Mouse (Mus musculus): ENCODE results near the gene Igf2r. TPM values are rescaled to one million over a fixed set of nuclear protein-coding genes. Genes with fewer than 3 reads are reported as not detected.
A peak's percentile ranks its signal among the peaks of the same experiment; 100 is the strongest.

The Igf2r gene
- polyA plus RNA-seq, 1 experiment = not detected

DNA sequence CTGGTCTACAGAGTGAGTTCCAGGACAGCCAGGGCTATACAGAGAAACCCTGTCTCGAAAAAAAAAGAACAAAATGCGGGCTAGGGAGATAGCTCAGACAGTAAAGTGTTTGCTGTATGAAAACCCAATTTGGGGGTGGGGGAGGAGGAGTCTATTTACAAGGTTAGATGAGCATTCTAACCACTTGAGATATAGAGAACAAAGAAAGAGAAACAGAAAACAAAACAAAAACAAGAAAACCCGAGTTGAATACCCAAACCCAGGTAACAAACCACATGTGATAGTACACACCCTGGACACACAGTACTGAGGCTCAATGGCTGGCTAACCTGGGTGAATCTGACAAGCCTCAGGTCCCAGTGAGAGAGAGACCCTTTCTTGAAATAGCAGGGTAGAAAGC is 41.7 kb downstream of the Igf2r start:
- peaks cover 9% of the 10 kb centered on the region for H3K4me1 ChIP-seq (ENCODE audit: control insufficient read depth, insufficient read depth, low read length)
- WGBS = 84% methylated on average over 3 of the region's 3 CpGs
- no peak for TF ChIP-seq POLR2A (IDR thresholded peaks at IDR 0.05; ENCODE audit: insufficient read depth, low read depth, low read length)
- TF ChIP-seq CTCF (IDR thresholded peaks at IDR 0.05; ENCODE audit: insufficient read depth, low read depth, low read length) = no peak

DNA sequence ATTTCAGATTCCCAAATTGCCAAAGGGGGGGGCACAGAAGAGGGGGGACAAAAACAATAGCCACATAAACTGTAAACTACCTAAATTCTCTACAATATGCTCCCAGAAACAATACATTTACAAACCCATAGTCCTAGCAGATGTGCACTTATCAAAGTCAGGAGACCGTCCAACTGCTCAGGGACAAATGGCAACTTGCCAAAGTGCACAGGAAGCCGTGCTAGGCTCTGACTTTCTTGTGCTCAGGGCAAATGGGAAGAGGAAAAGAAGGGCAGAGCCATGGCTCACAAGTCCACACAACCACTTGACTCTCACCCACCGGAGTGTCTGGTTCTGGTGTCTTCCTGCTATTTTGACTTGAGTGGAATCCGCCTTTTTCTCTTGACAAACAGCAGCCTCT is 43.6 kb downstream of the Igf2r start:
- Histone ChIP-seq H3K27ac (ENCODE audit: insufficient read depth, low read depth, low read length) (no peak overlapping the region), H3K4me1 (ENCODE audit: control insufficient read depth, insufficient read depth, low read length) (peaks cover 9% of the 10 kb centered on the region), H3K4me3 (ENCODE audit: insufficient read depth, low read depth, low read length) (no peak overlapping the region)
- 51% methylated on average over 4 of the region's 4 CpGs for WGBS
- TF ChIP-seq POLR2A (IDR thresholded peaks at IDR 0.05; ENCODE audit: insufficient read depth, low read depth, low read length) = no peak
- no peak for TF ChIP-seq CTCF (IDR thresholded peaks at IDR 0.05; ENCODE audit: insufficient read depth, low read depth, low read length)

More for the DNA sequence above, 41.7 kb downstream of the Igf2r start:
- Histone ChIP-seq H3K4me3 (ENCODE audit: insufficient read depth, low read depth, low read length) (no peak overlapping the region), H3K27ac (ENCODE audit: insufficient read depth, low read depth, low read length) (no peak overlapping the region)

DNA sequence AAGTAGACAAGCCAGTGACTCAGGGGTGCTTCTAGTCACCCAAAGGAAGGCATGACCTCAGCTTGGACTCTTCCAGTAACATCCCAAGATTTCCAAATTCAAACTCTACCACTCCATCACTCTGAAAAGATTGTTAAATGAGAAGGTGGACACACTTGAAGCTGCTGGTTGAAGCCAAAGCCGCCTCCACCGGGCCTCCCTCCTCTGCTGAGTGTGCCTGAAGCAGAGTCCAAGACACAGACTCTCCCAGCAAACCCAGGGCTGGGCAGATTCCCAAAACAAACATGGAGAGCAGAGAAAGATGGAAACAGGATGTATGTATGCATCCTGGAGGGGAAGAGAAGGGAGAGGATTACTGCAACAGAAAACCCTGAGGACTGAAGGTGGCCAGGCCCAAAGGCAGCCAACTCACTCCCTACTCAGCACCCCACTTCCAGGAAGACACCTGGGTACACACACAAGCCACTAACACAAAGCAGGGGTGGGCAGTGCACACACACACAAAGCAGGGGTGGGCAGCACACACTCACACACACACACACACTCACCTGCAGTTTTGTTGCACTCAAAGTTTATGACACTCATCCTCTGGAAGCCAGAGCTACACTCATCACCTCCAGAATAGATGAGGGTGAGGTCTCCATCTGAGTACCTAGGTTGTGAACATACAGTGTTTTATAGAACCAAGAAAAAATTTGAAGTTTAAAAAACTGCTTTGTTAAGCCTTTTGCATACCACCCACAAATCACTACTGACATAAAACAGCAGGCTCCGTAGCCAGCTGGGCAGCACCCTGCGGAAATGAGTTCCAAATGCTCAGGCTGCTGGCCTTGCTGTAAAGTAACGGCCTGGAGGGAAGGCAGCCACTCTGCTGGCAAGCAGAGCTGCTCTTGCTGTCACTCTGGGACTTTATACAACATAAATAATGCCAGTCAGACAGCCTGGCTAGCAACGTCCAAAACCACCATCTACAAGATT is 44.4 kb downstream of the Igf2r start:
- 46% methylated on average over 6 of the region's 6 CpGs for WGBS
- Histone ChIP-seq H3K4me3 (ENCODE audit: insufficient read depth, low read depth, low read length) (no peak overlapping the region), H3K27ac (ENCODE audit: insufficient read depth, low read depth, low read length) (no peak overlapping the region), H3K4me1 (ENCODE audit: control insufficient read depth, insufficient read depth, low read length) (peaks cover 9% of the 10 kb centered on the region)
- TF ChIP-seq CTCF (IDR thresholded peaks at IDR 0.05; ENCODE audit: insufficient read depth, low read depth, low read length) (no peak), POLR2A (IDR thresholded peaks at IDR 0.05; ENCODE audit: insufficient read depth, low read depth, low read length) (no peak)

DNA sequence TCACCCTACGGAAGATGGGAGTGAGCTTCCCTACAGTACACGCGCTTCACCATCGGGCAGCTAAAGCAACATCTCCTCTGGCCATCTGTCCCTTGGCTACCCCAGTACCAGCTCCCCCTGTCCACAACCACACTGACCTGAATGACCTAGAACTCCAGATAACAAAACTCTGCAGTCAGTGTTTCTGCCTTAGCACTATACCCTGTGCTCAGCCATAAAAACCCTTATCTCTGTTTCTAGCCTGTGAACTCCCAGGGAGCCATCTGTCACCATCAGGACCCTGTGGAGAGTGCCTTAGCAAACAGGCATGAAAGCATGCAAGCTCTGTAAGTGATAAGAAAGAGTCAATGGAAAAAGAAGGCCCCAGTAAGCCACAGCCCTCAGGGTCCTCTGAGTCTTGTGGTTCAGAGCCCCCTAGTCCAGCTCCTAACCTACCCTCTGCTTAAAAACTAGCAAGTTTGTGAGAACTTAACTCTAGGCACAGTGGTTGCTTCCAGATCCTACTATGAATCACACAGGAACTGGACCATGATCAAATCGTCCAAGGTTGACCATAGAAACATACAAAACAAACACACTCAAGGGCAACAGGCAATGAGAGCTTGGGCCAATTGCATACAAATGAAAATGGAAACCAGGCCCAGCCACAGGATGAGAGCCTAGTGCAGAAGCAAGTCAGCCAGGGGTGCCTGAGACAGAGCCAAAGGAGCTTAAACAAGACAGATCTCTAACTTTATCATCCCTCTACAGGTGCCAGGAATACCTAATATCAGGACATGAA is 45.3 kb downstream of the Igf2r start:
- Histone ChIP-seq H3K4me3 (ENCODE audit: insufficient read depth, low read depth, low read length) (no peak overlapping the region), H3K4me1 (ENCODE audit: control insufficient read depth, insufficient read depth, low read length) (peaks cover 11% of the 10 kb centered on the region), H3K27ac (ENCODE audit: insufficient read depth, low read depth, low read length) (no peak overlapping the region)
- TF ChIP-seq POLR2A (IDR thresholded peaks at IDR 0.05; ENCODE audit: insufficient read depth, low read depth, low read length) = no peak
- WGBS = 87% methylated on average over 5 of the region's 5 CpGs

DNA sequence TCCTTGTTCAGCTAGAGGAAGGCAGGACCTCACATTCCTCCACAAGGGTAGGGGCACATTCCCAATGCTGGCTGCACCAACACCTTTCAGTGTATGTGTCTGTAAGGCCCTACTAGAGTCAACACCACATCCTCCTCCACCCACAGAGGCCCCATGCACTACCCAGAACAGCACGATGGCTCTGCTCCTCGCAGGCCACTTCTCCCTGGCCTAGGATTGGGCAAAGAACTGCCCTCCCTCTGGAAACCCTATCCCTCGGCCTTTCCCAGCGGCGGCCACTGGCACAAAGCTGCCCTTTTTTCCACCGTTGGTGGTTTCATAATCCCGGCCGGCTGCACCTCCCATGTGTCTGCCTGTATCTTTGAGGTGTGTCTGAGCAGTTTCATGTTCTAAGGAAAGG is 46.8 kb downstream of the Igf2r start:
- 62% methylated on average over 8 of the region's 8 CpGs for WGBS
- TF ChIP-seq CTCF (IDR thresholded peaks at IDR 0.05; ENCODE audit: insufficient read depth, low read depth, low read length) (no peak), POLR2A (IDR thresholded peaks at IDR 0.05; ENCODE audit: insufficient read depth, low read depth, low read length) (no peak)
- H3K4me1 ChIP-seq (ENCODE audit: control insufficient read depth, insufficient read depth, low read length) = peaks cover 11% of the 10 kb centered on the region
- H3K27ac ChIP-seq (ENCODE audit: insufficient read depth, low read depth, low read length) = no peak overlapping the region
- no peak overlapping the region for H3K4me3 ChIP-seq (ENCODE audit: insufficient read depth, low read depth, low read length)

DNA sequence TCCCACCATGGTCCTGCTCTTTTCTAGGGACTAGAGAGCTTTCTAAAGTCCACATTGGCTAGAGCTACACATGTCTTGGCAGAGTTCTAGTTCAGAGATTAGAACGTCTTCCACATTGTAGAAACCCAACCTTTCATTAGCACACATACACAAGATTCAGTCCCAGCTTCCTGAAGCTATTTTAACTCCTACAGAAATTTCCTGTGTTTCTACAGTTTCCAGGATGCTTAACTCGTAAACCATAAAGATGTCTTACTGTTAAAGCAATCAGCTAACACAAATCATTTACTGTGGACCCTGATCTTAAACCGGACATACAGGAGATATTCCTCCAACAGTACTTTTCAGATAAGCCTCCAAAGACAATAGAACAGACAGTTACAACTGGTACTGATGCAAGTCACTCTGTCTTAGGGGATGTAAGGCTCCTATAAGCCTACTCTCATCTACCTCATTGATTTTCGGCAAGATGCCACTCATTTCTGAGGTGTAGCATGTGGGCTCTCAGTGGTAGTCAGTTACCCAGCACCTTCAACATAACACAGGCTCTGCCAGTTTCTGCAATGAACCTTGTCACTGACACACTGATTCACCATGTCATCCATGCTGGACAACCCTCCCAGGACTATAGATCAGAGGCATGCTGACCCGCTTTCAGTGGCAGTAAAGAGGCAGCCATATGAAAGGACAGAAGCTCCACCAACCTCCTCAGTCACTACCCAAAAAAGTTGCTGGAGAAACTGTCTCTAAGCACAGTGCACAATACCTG is 48.2 kb downstream of the Igf2r start:
- TF ChIP-seq POLR2A (IDR thresholded peaks at IDR 0.05; ENCODE audit: insufficient read depth, low read depth, low read length) (no peak), CTCF (IDR thresholded peaks at IDR 0.05; ENCODE audit: insufficient read depth, low read depth, low read length) (no peak)
- 71% methylated on average over 5 of the region's 5 CpGs for WGBS
- Histone ChIP-seq H3K4me1 (ENCODE audit: control insufficient read depth, insufficient read depth, low read length) (peaks cover 20% of the 10 kb centered on the region), H3K27ac (ENCODE audit: insufficient read depth, low read depth, low read length) (no peak overlapping the region), H3K4me3 (ENCODE audit: insufficient read depth, low read depth, low read length) (no peak overlapping the region)

DNA sequence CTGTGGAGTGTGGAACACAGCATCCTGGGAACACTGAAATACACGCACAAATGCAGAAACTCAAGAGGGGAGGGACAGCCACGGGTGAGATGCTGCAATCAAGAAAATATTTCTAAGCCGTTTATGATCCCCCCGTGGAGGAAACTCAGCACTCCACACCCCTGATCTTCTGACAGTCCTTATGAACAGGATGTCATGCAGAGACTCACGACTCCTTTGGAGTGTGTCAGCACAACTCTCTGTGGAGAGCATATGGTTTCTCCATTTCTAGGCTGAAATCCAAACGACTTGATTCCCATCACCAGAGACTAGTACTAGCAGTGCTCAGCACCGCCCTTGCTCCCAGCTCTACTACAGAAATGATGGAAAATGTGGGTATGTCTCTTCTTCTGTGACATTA is 51.2 kb downstream of the Igf2r start:
- no peak overlapping the region for H3K4me3 ChIP-seq (ENCODE audit: insufficient read depth, low read depth, low read length)
- WGBS = 42% methylated on average over 7 of the region's 7 CpGs

DNA sequence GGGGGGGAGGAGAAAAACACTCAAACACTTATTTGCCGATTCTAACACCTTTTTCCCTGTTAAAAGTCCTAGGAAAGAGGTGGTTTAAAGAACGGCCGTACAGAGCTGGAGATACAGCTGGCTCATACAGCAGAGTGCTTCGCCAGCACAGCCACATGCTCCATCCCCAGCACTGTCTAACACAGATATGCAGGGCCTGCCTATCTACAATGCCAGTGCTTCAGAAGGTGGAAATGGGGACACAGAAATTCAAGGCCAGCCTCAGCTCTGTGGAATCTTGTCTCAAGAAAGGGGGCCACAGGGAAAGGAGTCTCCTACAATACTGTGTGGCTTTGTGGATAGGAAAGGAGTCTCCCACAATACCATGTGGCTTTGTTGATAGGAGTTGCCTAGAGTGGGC is 52.0 kb downstream of the Igf2r start:
- H3K4me3 ChIP-seq (ENCODE audit: insufficient read depth, low read depth, low read length) = no peak overlapping the region
- TF ChIP-seq CTCF (IDR thresholded peaks at IDR 0.05; ENCODE audit: insufficient read depth, low read depth, low read length) (no peak), POLR2A (IDR thresholded peaks at IDR 0.05; ENCODE audit: insufficient read depth, low read depth, low read length) (no peak)
- no peak overlapping the region for H3K27ac ChIP-seq (ENCODE audit: insufficient read depth, low read depth, low read length)
- 58% methylated on average over 4 of the region's 4 CpGs for WGBS
- peaks cover 11% of the 10 kb centered on the region; the same call in 1 of the 2 replicates for H3K4me1 ChIP-seq (ENCODE audit: control insufficient read depth, insufficient read depth, low read length)

More for the DNA sequence above, 51.2 kb downstream of the Igf2r start:
- Histone ChIP-seq H3K27ac (ENCODE audit: insufficient read depth, low read depth, low read length) (peak overlapping the region; percentile 0; the same call in 1 of the 2 replicates), H3K4me1 (ENCODE audit: control insufficient read depth, insufficient read depth, low read length) (peaks cover 11% of the 10 kb centered on the region; the same call in 1 of the 2 replicates)
- TF ChIP-seq CTCF (IDR thresholded peaks at IDR 0.05; ENCODE audit: insufficient read depth, low read depth, low read length) (no peak), POLR2A (IDR thresholded peaks at IDR 0.05; ENCODE audit: insufficient read depth, low read depth, low read length) (no peak)

All from olfactory bulb, adult 2 months (tissue).